Mouse (Mus musculus) liver, embryonic 16.5 days (tissue): Measurements from ENCODE around the gene Prkra. TPM values are rescaled to one million over a fixed set of nuclear protein-coding genes. Genes with fewer than 3 reads are reported as not detected.

Experiments used
- ATAC-seq: fragments of 200-750 bp; cut with Nextera tagmentation; 2 replicates; pipeline ENCODE4 v1.8.0; 2017; ENCODE audit warnings: low read depth, mild to moderate bottlenecking, moderate number of reproducible peaks, moderate library complexity
- H3K27ac ChIP-seq: fragments of 300-500 bp; sonication (generic); 2 replicates; pipeline ENCODE4 v1.5.1; 2014; ENCODE audit warnings: mild to moderate bottlenecking, low read length
- H3K27me3 ChIP-seq: fragments of 300-500 bp; sonication (generic); 2 replicates; pipeline ENCODE4 v1.6.1; 2014; ENCODE audit warnings: low read depth, low read length, mixed read lengths; ENCODE audit not compliant: control insufficient read depth, insufficient read depth
- H3K36me3 ChIP-seq: fragments of 300-500 bp; sonication (generic); 2 replicates; pipeline ENCODE4 v1.6.1; 2014; ENCODE audit warnings: mild to moderate bottlenecking; ENCODE audit not compliant: control insufficient read depth, insufficient read depth
- H3K4me1 ChIP-seq: fragments of 300-500 bp; sonication (generic); 2 replicates; pipeline ENCODE4 v1.6.1; 2014; ENCODE audit warnings: low read depth, low read length, mixed read lengths; ENCODE audit not compliant: control insufficient read depth
- H3K4me2 ChIP-seq: fragments of 300-500 bp; sonication (generic); 2 replicates; pipeline ENCODE4 v1.6.1; 2014; ENCODE audit warnings: low read depth, low read length, mixed read lengths
- H3K4me3 ChIP-seq: fragments of 300-500 bp; sonication (generic); 2 replicates; pipeline ENCODE4 v1.5.1; 2014; ENCODE audit warnings: low read depth, mild to moderate bottlenecking, low read length
- H3K9ac ChIP-seq: fragments of 300-500 bp; sonication (generic); 2 replicates; pipeline ENCODE4 v1.6.1; 2014; ENCODE audit warnings: low read depth, low read length
- H3K9me3 ChIP-seq: fragments of 300-500 bp; sonication (generic); replicated peaks from 2 replicates; pipeline ENCODE4 v1.6.1; 2016; ENCODE audit warnings: low read length; ENCODE audit not compliant: control insufficient read depth
- WGBS: fragments of 180-500 bp; shearing (Covaris S2); extraction: QIAGEN DNeasy Blood & Tissue Kit; methylation state at CpG from one replicate; pipeline ENCODE4 v1.1.7; 2014; ENCODE audit not compliant: insufficient replicate concordance; 5-methylcytosine and 5-hydroxymethylcytosine counted together
- polyA plus RNA-seq: library from polyadenylated mRNA; unstranded; fragments of >200 nt; fragmentation: Nextera tagmentation; extraction: Ambion mirVana; gene quantifications from 2 replicates; pipeline ENCODE4 v1.2.1, GENCODE M21; 2015

Gene Prkra
- polyA plus RNA-seq, 1 experiment from 2014 or later = 6.9 TPM

- Histone ChIP-seq H3K27me3 (no peaks in the 10 kb centered on the region), H3K27ac (no peak overlapping the region), H3K4me3 (no peak overlapping the region), H3K36me3 (no peaks in the 10 kb centered on the region), H3K4me1 (peaks cover 4% of the 10 kb centered on the region; the same call in 1 of the 2 replicates), H3K9me3 (no peaks in the 10 kb centered on the region), H3K4me2 (no peak overlapping the region), H3K9ac (no peak overlapping the region)
- 67% methylated on average over 5 of the region's 5 CpGs for WGBS
- no peak for ATAC-seq
These were observed 19.4 kb upstream of the Prkra start for GRCm38 (mm10) chr2:76667200-76667599.

DNA sequence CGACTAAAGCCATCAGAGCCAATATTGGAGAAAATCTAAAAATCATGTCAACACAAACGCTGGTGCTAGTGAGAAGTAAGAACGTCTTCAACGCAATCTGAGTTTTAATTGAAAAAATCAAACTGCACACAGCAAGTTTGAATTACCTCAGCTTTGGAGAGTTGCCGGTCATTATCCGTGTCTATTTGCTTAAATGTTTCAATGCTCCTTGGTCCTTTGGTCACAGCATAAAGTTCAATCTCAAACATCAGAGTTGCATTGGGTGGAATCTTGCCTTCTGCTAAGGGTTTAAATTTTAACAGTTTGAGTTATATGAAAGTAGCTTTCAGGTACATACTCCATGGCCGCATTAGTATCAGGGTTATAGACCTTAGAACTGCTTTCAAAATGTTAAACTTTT, 17.7 kb upstream of the Prkra start:
- Histone ChIP-seq H3K27ac (no peak overlapping the region), H3K27me3 (no peaks in the 10 kb centered on the region), H3K9me3 (no peaks in the 10 kb centered on the region), H3K36me3 (no peaks in the 10 kb centered on the region), H3K9ac (no peak overlapping the region), H3K4me2 (no peak overlapping the region), H3K4me1 (no peaks in the 10 kb centered on the region), H3K4me3 (no peak overlapping the region)
- WGBS = 82% methylated on average over 7 of the region's 7 CpGs
- no peak for ATAC-seq

DNA sequence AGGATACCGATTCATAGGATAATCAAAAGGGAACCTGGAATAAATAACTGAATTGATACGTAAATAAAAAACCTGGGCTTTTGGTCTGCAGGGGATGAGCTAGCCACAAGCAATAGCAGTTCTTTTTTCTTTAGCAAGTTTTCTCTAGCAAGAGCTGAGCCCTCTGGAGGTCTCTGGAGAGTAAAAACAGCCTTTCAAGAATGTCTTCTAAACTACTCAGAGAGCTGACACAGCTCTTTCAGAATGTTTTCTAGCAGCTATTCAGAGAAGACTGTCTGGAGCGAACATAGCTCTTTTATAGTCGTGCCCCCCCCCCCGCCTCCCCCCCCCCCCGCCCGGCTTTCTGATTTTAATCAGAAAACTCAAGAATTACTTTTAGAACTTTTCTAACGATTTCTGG, 11.6 kb upstream of the Prkra start:
- no peak overlapping the region for H3K27ac ChIP-seq
- no peaks in the 10 kb centered on the region for H3K27me3 ChIP-seq
- H3K4me2 ChIP-seq = no peak overlapping the region
- H3K4me1 ChIP-seq = no peaks in the 10 kb centered on the region
- H3K36me3 ChIP-seq = no peaks in the 10 kb centered on the region
- no peak overlapping the region for H3K9ac ChIP-seq
- H3K9me3 ChIP-seq = no peaks in the 10 kb centered on the region
- whole genome bisulfite sequencing = 59% methylated on average over 5 of the region's 8 CpGs
- ATAC-seq = no peak
- H3K4me3 ChIP-seq = no peak overlapping the region

- WGBS = 69% methylated on average over 13 of the region's 13 CpGs
- no peaks in the 10 kb centered on the region for H3K9me3 ChIP-seq
- no peak for ATAC-seq
- H3K9ac ChIP-seq = no peak overlapping the region
- no peak overlapping the region for H3K27ac ChIP-seq
- no peak overlapping the region for H3K4me3 ChIP-seq
- H3K36me3 ChIP-seq = no peaks in the 10 kb centered on the region
- H3K4me1 ChIP-seq = no peaks in the 10 kb centered on the region
- H3K4me2 ChIP-seq = no peak overlapping the region
- no peaks in the 10 kb centered on the region for H3K27me3 ChIP-seq
These were observed 10.7 kb upstream of the Prkra start for GRCm38 (mm10) chr2:76658551-76658950.

DNA sequence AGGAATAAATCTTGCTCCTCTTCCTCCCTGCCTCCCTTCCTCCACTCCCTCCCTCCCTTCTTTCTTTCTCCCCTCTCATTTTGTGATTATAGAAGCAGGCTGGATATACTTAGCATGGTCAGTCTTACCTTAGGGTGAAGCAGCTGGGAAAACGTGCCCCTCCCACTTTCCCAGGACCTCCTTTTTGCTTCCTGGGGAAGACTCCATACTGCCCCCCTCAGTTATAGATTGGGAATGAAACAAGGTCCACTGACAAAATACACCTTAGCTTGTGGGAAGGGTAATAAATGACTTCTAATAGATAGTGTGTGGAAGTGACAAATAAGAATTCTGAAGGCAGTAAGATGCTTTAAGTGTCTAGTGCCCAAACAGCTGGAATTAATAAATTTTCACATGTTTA, 8.2 kb upstream of the Prkra start:
- no peaks in the 10 kb centered on the region for H3K27me3 ChIP-seq
- no peaks in the 10 kb centered on the region for H3K4me1 ChIP-seq
- no peak overlapping the region for H3K9ac ChIP-seq
- no peaks in the 10 kb centered on the region for H3K9me3 ChIP-seq
- ATAC-seq = no peak
- WGBS = 5% methylated on average over 1 of the region's 1 CpGs
- H3K4me3 ChIP-seq = no peak overlapping the region
- H3K27ac ChIP-seq = no peak overlapping the region
- no peak overlapping the region for H3K4me2 ChIP-seq
- no peaks in the 10 kb centered on the region for H3K36me3 ChIP-seq

GRCm38 (mm10) chr2:76655444-76655843, 7.6 kb upstream of the Prkra start:
- ATAC-seq = no peak
- no peaks in the 10 kb centered on the region for H3K27me3 ChIP-seq
- no peaks in the 10 kb centered on the region for H3K36me3 ChIP-seq
- H3K9ac ChIP-seq = no peak overlapping the region
- H3K4me1 ChIP-seq = no peaks in the 10 kb centered on the region
- WGBS = 59% methylated on average over 3 of the region's 3 CpGs
- no peak overlapping the region for H3K27ac ChIP-seq
- H3K4me3 ChIP-seq = no peak overlapping the region
- no peak overlapping the region for H3K4me2 ChIP-seq
- no peaks in the 10 kb centered on the region for H3K9me3 ChIP-seq

GRCm38 (mm10) chr2:76654646-76655045, 6.8 kb upstream of the Prkra start:
- no peak overlapping the region for H3K4me3 ChIP-seq
- no peaks in the 10 kb centered on the region for H3K36me3 ChIP-seq
- no peak overlapping the region for H3K27ac ChIP-seq
- no peaks in the 10 kb centered on the region for H3K4me1 ChIP-seq
- H3K9me3 ChIP-seq = no peaks in the 10 kb centered on the region
- ATAC-seq = no peak
- WGBS = 73% methylated on average over 5 of the region's 5 CpGs
- H3K4me2 ChIP-seq = no peak overlapping the region
- no peaks in the 10 kb centered on the region for H3K27me3 ChIP-seq
- no peak overlapping the region for H3K9ac ChIP-seq

DNA sequence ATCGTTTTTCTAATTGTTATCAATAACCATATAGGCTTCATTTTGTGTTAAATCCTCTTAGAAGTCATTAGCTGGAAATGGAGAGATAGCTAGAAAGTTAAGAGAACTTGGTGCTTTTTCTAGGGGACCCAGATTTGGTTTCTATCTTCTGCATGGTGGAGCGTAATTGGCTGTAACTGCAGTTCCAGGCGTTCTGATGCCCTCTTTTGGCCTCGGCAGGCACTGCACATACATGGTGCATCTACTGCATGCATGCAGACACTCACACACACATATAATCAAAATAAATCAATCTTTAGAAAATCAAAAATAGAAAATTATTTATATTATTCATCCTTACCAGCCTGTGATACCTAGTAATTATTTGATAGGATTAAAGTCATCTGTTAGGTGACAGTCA, 5.3 kb upstream of the Prkra start:
- peaks cover 6% of the 10 kb centered on the region for H3K4me1 ChIP-seq
- ATAC-seq = no peak
- H3K9ac ChIP-seq = no peak overlapping the region
- no peak overlapping the region for H3K4me2 ChIP-seq
- H3K4me3 ChIP-seq = no peak overlapping the region
- H3K27me3 ChIP-seq = no peaks in the 10 kb centered on the region
- H3K27ac ChIP-seq = no peak overlapping the region
- no peaks in the 10 kb centered on the region for H3K36me3 ChIP-seq
- 71% methylated on average over 4 of the region's 4 CpGs for WGBS
- no peaks in the 10 kb centered on the region for H3K9me3 ChIP-seq

DNA sequence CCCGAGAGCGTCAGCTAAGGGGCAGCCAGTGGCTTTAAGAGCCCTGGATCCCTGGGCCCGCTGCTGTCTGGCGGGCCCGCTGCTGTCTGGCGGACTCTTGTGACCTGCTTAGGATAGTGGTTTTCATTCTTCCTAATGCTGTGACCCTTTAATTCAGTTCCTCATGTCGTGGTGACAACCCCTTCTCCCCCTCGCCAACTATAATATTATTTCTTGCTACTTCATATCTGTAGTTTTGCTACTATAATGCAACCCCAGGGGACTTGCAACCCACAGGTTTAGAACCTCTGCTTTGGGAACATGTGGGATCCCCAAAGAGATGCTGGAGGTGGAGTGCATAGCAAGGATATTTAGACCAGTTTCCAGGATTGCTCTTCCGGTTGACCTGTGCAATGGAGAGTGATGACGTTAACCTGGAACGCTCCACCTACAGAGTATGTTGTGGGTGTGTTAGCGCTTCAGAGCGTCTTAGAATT, 889 bp upstream of the Prkra start:
- no peak for ATAC-seq
- Histone ChIP-seq H3K4me1 (peaks cover 14% of the 10 kb centered on the region), H3K4me3 (peak overlapping the region; percentile 75), H3K27ac (peak overlapping the region; percentile 41), H3K4me2 (peak overlapping the region; percentile 94), H3K9ac (peak overlapping the region; percentile 60), H3K36me3 (no peaks in the 10 kb centered on the region), H3K9me3 (no peaks in the 10 kb centered on the region), H3K27me3 (no peaks in the 10 kb centered on the region)
- WGBS = 31% methylated on average over 13 of the region's 13 CpGs
